Mouse (Mus musculus) C2C12 (cell line): ENCODE measurements around the gene Pbx4.
A peak's percentile ranks its signal among the peaks of the same experiment; 100 is the strongest.

ENCODE experiments used
- CEBPB ChIP-seq: IDR thresholded peaks from one replicate; pipeline ENCODE4 v1.6.1; 2011; ENCODE audit warnings: low read depth, mild to moderate bottlenecking, control low read depth, moderate library complexity
- CTCF ChIP-seq: IDR thresholded peaks from one replicate; pipeline ENCODE4 v1.5.1; 2011; ENCODE audit not compliant: control insufficient read depth, insufficient read depth, insufficient read length
- MAX ChIP-seq: IDR thresholded peaks from one replicate; pipeline ENCODE4 v1.6.1; 2011; ENCODE audit warnings: mild to moderate bottlenecking, control low read depth
- MYOG ChIP-seq: IDR thresholded peaks from one replicate; pipeline ENCODE4 v1.6.1; 2011; ENCODE audit not compliant: control insufficient read depth, insufficient read length; ENCODE audit errors: extremely low read depth
- USF1 ChIP-seq: IDR thresholded peaks from one replicate; pipeline ENCODE4 v1.6.1; 2011; ENCODE audit warnings: low read depth, mild to moderate bottlenecking, control low read depth, moderate library complexity

GRCm38 (mm10) chr8:69848951-69849350 lies 16.7 kb downstream of the Pbx4 start:
- TF ChIP-seq MAX, result peak; percentile 74
- TF ChIP-seq CTCF, result no peak
- no peak for TF ChIP-seq USF1
- TF ChIP-seq MYOG, result no peak
- peak; percentile 4 for TF ChIP-seq CEBPB
